30 mouse cellular contexts compared by ENCODE assay signal in genomic region chr2:3206975-3207642, GRCm38 (mm10).
DNase-seq lines count a peak whose midpoint lies in the region; ATAC-seq lines count a peak whose summit lies in the region.
"Had no signal": no experiment of that assay in that cellular context is flagged by ENCODE, and none has a peak within 500 bp of the region (broad histone marks: within the 10 kb centered on the region; RNA-seq: fewer than 3 reads in every experiment).

No protein-coding gene starts in this region.

- no peaks in the 10 kb centered on the region for H3K9me3 ChIP-seq in hindbrain, embryonic 12.5 days (replicated peaks)
- no peaks in the 10 kb centered on the region for H3K9me3 ChIP-seq in hindbrain, embryonic 16.5 days (ENCODE audit: control insufficient read depth, low read length)
- H3K9me3 ChIP-seq: forebrain, embryonic 10.5 days; heart, embryonic 13.5 days; limb, embryonic 15.5 days; liver, embryonic 15.5 days; lung, embryonic 15.5 days; neural tube, embryonic 13.5 days; stomach, embryonic 15.5 days had no signal

- H3K4me1 ChIP-seq in hindbrain, embryonic 12.5 days: peaks cover 4% of the 10 kb centered on the region; the same call in 1 of the 2 replicates
- H3K4me1 ChIP-seq in hindbrain, embryonic 16.5 days (ENCODE audit: control insufficient read depth, insufficient read depth, low read depth, low read length): no peaks in the 10 kb centered on the region
- H3K4me1 ChIP-seq: forebrain, embryonic 10.5 days; limb, embryonic 15.5 days; liver, embryonic 15.5 days; lung, embryonic 15.5 days; megakaryocyte, embryonic 14.5 days; neural tube, embryonic 13.5 days; stomach, embryonic 15.5 days had no signal

- H3K4me2 ChIP-seq in hindbrain, embryonic 12.5 days (replicated peaks): no peak overlapping the region
- no peak overlapping the region for H3K4me2 ChIP-seq in hindbrain, embryonic 16.5 days (ENCODE audit: low read length)
- H3K4me2 ChIP-seq: heart, embryonic 13.5 days; limb, embryonic 15.5 days; liver, embryonic 15.5 days; lung, embryonic 15.5 days; neural tube, embryonic 13.5 days; stomach, embryonic 15.5 days had no signal

- no peak overlapping the region for H3K4me3 ChIP-seq in hindbrain, embryonic 12.5 days
- no peak overlapping the region for H3K4me3 ChIP-seq in hindbrain, embryonic 16.5 days (ENCODE audit: low read length)
- H3K4me3 ChIP-seq: forebrain, embryonic 10.5 days; heart, embryonic 13.5 days; limb, embryonic 15.5 days; liver, embryonic 15.5 days; lung, embryonic 15.5 days; megakaryocyte, embryonic 14.5 days; myocyte; neural tube, embryonic 13.5 days; stomach, embryonic 15.5 days had no signal

- no peaks in the 10 kb centered on the region for H3K27me3 ChIP-seq in hindbrain, embryonic 12.5 days
- H3K27me3 ChIP-seq in hindbrain, embryonic 16.5 days (replicated peaks; ENCODE audit: control insufficient read depth, insufficient read depth, low read length): no peaks in the 10 kb centered on the region
- H3K27me3 ChIP-seq: heart, embryonic 13.5 days; limb, embryonic 15.5 days; liver, embryonic 15.5 days; lung, embryonic 15.5 days; megakaryocyte, embryonic 14.5 days; neural tube, embryonic 13.5 days; Patski; stomach, embryonic 15.5 days had no signal

- 74% methylated on average over 9 of the region's 9 CpGs for WGBS in hindbrain, embryonic 12.5 days
- whole genome bisulfite sequencing in hindbrain, embryonic 16.5 days: 78% methylated on average over 9 of the region's 9 CpGs

- H3K36me3 ChIP-seq in hindbrain, embryonic 12.5 days: peaks cover 11% of the 10 kb centered on the region; the same call in 1 of the 2 replicates
- peaks cover 8% of the 10 kb centered on the region for H3K36me3 ChIP-seq in hindbrain, embryonic 16.5 days (ENCODE audit: control insufficient read depth, insufficient read depth, low read length)
- H3K36me3 ChIP-seq: liver, embryonic 15.5 days; stomach, embryonic 15.5 days had no signal

- no peak overlapping the region for H3K9ac ChIP-seq in hindbrain, embryonic 12.5 days
- no peak overlapping the region for H3K9ac ChIP-seq in hindbrain, embryonic 16.5 days (ENCODE audit: low read depth, low read length)
- H3K9ac ChIP-seq: forebrain, postnatal 0 days; heart, embryonic 13.5 days; limb, embryonic 15.5 days; liver, embryonic 15.5 days; lung, embryonic 15.5 days; neural tube, embryonic 13.5 days; stomach, embryonic 15.5 days had no signal

- peak; percentile 16 for DNase-seq in cerebellum, adult 9-11 months
- DNase-seq in cerebellum, postnatal 36 days: no peak
- DNase-seq in 3T3-L1 (ENCODE audit: low read depth, low spot score): peak; percentile 29
- DNase-seq in mesoderm, embryonic 11.5 days (ENCODE audit: low read depth, low spot score): peak; percentile 15
- DNase-seq in thymus, postnatal 36 days: no peak
- DNase-seq: adrenal gland, postnatal 36 days; cerebellum, adult 11 months; forebrain, postnatal 0 days; gastrocnemius, postnatal 14 days; heart, adult 18-20 months; kidney, adult 18-20 months; left cerebral cortex, postnatal 4 days; lung, postnatal 36 days; right cerebral cortex, adult 18-20 months; right cerebral cortex, postnatal 4 days; thymus, postnatal 4 days had no signal

- H3K27ac ChIP-seq in hindbrain, embryonic 12.5 days: no peak overlapping the region
- H3K27ac ChIP-seq in hindbrain, embryonic 16.5 days (ENCODE audit: low read depth, low read length): no peak overlapping the region
- H3K27ac ChIP-seq: forebrain, embryonic 10.5 days; heart, embryonic 13.5 days; kidney, postnatal 0 days; limb, embryonic 15.5 days; liver, embryonic 15.5 days; lung, embryonic 15.5 days; neural tube, embryonic 13.5 days; stomach, embryonic 15.5 days had no signal

- ATAC-seq in hindbrain, embryonic 12.5 days (ENCODE audit: low FRiP score): peak; percentile 48; the same call in 1 of the 2 replicates
- ATAC-seq in hindbrain, embryonic 16.5 days: no peak
- ATAC-seq: CD4-positive, CD25-positive, alpha-beta regulatory T cell, adult 4 months; forebrain, postnatal 0 days; Patski had no signal

Comparison
In these comparisons a context has a peak if more than half of its experiments do, and no peak if none do; other contexts are left out.
1. DNase-seq: peak in cerebellum, adult 9-11 months (single experiment), 3T3-L1 (single experiment) and mesoderm, embryonic 11.5 days (single experiment); none in cerebellum, postnatal 36 days (0 of 2) and thymus, postnatal 36 days (0 of 2).